Mouse (Mus musculus) spleen, embryonic (tissue): Measurements from ENCODE around the gene Vmn1r129.
"Not testable (repeated sequence)": the region's sequence is repeated elsewhere in the genome, so short reads cannot be mapped to it uniquely, and the experiment has no call there.

Source experiments
- CTCF ChIA-PET: fragments of 350-600 bp; sonication (Branson Sonifier 250); formaldehyde crosslinking; loops from one replicate; lab custom pipeline; 2022; lab: Charles Lee

The Vmn1r129 gene

DNA sequence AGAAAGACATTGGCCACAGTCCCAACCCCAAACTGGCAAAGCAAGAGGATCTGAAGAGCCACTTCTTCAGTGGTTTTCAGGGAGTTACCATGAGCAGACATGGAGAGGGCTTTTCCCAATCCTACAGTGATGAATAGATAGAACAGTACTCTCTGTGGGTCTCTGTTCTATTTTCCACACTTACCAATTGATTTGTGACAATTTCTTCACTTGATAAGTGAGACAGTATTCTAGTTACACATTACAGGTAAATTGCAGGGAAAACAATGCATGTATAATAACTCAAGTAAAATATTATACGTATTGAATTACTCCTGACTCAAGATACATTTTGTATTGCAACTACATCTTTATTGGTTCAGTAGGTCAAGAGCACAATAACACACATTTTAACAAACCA, at the start of gene Vmn1r129:
Vmn1r129 (minus strand) TSS at position 101 of the 400 bp plus-strand sequence.
- CTCF ChIA-PET, result not testable (repeated sequence)

DNA sequence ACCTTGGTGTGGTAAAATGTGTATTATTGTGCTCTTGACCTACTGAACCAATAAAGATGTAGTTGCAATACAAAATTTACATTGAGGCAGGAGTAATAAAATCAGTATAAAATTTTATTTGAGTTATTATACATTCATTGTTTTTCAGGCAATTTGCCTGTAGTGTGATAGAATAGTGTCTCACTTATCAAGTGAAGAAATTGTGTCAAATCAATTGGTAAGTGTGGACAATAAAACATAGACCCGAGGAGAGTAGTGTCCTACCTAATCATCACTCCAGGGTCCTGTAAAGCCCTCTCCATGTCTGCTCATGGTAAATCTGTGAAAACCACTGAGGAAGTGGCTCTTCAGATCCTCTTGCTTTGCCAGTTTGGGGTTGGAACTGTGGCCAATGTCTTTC, 12.0 kb downstream of the Vmn1r129 start, which contains the start of gene Vmn1r128:
Vmn1r128 (plus strand) TSS at position 301 of the 400 bp plus-strand sequence.
- CTCF ChIA-PET, result not testable (repeated sequence)

DNA sequence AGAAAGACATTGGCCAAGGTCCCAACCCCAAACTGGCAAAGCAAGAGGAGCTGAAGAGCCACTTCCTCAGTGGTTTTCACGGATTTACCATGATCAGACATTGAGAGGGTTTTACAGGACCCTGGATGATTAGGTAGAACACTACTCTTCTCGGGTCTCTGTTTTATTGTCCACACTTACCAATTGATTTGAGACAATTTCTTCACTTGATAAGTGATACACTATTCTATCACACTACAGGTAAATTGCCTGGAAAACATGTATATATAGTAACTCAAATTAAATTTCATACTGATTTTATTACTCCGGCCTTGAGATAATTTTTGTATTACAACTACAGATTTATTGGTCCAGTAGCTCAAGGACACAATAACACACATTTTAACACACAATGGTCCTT, 41.3 kb downstream of the Vmn1r129 start, which contains the start of gene Vmn1r127:
Vmn1r127 (minus strand) TSS at position 101 of the 400 bp plus-strand sequence.
- CTCF ChIA-PET, result not testable (repeated sequence)
